Mouse (Mus musculus): ENCODE results near the gene Tor1aip1.

The Tor1aip1 gene

DNA sequence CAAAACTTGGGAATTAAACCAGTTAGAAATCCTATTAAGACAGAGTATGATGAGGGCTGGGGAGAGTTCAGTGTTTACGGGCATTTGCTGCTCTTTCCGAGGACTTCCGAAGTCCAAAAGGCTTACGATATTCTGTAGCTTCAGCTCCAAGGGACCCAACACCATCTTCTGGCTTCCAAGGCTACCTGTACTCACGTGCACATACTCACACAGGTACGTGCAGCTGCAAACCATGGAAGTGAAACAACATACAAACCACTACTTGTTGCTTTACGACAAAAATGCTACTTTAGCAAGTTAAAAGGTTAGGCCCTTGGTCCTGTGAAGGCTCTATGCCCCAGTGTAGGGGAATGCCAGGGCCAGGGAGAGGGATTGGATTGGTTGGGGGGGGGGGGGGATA lies 2.4 kb downstream of the Tor1aip1 start:
- in situ Hi-C loops (cut with MboI; ENCODE audit: low sequenced_read_pairs), result no loop called here

DNA sequence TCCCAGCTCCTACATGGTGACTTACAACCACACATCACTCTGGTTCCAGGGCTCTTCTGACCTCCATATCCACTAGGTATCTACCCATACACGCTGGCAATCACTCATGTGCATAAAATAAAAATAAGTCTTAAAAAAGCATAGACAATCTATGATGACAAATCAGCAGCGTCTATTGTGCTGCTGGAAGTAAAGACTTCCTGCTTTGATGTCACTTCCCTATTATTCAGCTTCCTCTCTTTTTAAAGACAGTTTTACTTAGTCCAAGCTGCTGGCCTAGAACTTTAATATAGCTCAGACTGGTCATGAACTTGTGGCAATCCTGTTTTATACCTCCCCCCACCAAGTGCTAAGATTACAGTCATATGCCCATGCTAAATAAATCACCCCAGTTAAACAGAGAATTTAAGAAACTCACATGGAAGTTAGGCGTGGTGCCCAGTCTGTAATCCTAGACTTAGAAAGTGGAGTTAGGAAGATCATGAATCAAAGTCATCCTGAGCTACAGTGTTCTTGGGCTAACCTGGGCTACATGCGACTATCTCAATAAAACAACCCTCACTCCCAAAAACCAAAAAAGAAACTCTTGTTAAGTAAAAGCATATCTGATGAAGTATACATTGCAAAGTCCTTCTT lies 7.8 kb downstream of the Tor1aip1 start:
- in situ Hi-C loops (cut with MboI; ENCODE audit: low sequenced_read_pairs), result no loop called here

GRCm38 (mm10) chr1:156027849-156028248 lies 8.4 kb downstream of the Tor1aip1 start:
- in situ Hi-C loops (cut with MboI; ENCODE audit: low sequenced_read_pairs), result no loop called here

DNA sequence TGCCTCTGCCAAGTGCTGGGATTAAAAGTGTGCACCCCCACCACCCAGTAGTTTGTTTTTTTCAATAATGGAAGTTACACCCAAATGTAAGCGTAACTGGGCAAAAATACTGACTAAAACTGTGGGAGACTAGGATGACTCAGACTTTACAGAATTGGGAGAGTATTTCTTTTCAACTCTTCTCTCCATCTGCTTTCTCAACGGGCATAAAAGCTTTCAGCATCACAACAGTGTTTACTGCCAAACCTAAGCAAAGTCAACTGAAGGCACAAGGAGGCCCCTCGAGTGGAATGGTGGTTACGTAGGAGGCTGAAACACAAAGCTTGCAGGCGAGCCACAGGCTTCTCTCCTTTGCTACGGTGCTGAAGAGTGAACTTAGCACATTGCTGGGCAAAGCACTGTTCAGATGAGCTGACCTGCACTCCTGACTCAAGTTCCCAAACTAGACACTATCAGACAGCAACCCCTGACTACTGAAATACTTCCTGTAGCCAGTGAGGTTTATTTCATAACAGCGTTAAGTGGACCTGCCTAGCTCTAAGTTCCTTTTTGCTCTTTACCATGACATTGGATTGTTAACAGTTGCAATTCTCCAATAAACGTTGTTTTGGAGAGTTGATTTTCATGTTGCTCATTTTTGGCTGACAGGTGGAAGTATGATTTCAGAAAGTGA lies 11.3 kb downstream of the Tor1aip1 start:
- in situ Hi-C loops (cut with MboI; ENCODE audit: low sequenced_read_pairs), result no loop called here

DNA sequence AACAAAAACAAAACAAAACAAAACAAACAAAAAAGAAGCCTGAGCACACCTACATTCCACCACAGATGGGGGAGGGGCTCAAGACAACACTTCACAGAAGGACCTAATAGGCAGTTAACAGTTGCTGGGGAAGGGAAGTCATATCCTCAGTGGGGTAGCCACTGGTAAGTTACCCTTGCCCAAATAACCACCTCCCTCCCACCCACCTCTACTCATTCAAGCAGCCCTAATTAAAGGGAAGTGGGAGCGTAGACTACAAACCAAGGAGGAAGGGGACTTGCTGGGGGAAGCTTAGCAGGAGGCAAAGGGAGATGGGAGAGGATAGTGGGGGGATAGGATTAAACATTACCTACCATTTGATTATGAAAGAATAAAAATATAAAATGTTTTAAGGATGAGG lies 15.9 kb downstream of the Tor1aip1 start:
- in situ Hi-C loops (cut with MboI; ENCODE audit: low sequenced_read_pairs), result no loop called here

GRCm38 (mm10) chr1:156019800-156020199 lies 16.5 kb downstream of the Tor1aip1 start:
- in situ Hi-C loops (cut with MboI; ENCODE audit: low sequenced_read_pairs), result no loop called here

DNA sequence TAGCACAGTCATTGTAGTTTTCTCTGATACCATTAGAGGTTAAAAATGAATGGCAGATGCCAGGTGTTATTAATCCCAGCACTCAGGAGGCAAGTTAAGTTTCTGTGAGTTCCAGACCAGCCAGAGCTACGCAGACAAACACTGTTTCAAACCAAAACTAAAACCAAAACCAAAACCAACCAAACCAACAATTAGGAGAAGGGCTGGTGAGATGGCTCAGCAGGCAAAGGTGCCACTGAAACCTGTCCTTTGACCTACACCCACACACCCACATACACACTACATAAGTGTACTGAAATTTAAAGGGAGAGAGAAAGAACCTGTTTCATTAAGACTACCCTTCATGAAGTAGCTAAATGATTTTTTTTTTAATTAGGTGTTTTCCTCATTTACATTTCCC lies 27.3 kb downstream of the Tor1aip1 start:
- in situ Hi-C loops (cut with MboI; ENCODE audit: low sequenced_read_pairs), result no loop called here

- in situ Hi-C loops (cut with MboI; ENCODE audit: low sequenced_read_pairs), result no loop called here
Observed at GRCm38 (mm10) chr1:156005906-156006305, 30.4 kb downstream of the Tor1aip1 start.

- in situ Hi-C loops (cut with MboI; ENCODE audit: low sequenced_read_pairs), result no loop called here
Observed at GRCm38 (mm10) chr1:156003201-156003935, 32.9 kb downstream of the Tor1aip1 start.

GRCm38 (mm10) chr1:156002366-156002765 lies 33.9 kb downstream of the Tor1aip1 start:
- in situ Hi-C loops (cut with MboI; ENCODE audit: low sequenced_read_pairs), result no loop called here

GRCm38 (mm10) chr1:155995612-155996011 lies 40.7 kb downstream of the Tor1aip1 start:
- in situ Hi-C loops (cut with MboI; ENCODE audit: low sequenced_read_pairs), result no loop called here

- in situ Hi-C loops (cut with MboI; ENCODE audit: low sequenced_read_pairs), result no loop called here
Observed at GRCm38 (mm10) chr1:155994524-155994923, 41.8 kb downstream of the Tor1aip1 start.

DNA sequence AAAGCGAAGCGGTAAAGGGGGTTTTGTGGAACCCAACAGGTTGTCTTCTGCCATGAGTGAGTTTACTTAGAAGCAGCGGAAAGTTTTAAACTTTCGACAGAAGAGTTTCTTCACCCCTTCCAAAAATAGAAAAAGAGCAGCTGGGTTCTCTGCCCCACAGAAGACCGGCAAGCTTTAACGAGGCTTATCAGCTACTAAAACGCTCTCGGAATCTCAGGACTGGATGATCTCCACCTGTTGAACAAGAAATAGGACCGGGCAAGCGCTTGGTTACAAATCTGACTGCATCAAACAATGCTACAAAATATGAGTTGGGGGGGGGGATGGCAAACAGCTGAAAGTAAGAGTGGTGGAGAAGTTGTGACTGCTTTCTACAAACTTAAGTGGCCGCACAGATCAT lies 45.9 kb downstream of the Tor1aip1 start:
- in situ Hi-C loops (cut with MboI; ENCODE audit: low sequenced_read_pairs), result no loop called here

- in situ Hi-C loops (cut with MboI; ENCODE audit: low sequenced_read_pairs), result no loop called here
Observed at GRCm38 (mm10) chr1:155989387-155989786, 46.9 kb downstream of the Tor1aip1 start.

GRCm38 (mm10) chr1:155987625-155988024 lies 48.7 kb downstream of the Tor1aip1 start:
- in situ Hi-C loops (cut with MboI; ENCODE audit: low sequenced_read_pairs), result no loop called here

DNA sequence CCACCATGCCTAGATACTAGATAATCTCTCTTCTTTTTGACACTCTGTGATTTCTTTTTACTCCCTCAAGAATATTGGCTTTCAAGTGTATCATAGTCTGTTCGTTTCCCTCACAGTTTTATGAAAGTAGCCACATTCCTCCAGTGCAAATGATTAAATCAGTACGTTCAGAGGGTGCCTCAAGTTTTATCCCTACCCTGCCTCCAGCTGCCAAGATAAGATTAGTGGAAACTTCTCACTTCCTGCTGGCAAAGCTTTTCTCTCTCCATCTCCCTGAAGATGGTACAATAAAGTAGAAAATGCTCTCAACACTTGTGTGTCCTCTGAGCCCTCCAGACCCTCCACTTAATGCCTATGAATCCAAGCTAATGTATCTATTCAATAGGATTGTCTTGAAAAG lies 61.3 kb downstream of the Tor1aip1 start:
- in situ Hi-C loops (cut with MboI; ENCODE audit: low sequenced_read_pairs), result no loop called here

DNA sequence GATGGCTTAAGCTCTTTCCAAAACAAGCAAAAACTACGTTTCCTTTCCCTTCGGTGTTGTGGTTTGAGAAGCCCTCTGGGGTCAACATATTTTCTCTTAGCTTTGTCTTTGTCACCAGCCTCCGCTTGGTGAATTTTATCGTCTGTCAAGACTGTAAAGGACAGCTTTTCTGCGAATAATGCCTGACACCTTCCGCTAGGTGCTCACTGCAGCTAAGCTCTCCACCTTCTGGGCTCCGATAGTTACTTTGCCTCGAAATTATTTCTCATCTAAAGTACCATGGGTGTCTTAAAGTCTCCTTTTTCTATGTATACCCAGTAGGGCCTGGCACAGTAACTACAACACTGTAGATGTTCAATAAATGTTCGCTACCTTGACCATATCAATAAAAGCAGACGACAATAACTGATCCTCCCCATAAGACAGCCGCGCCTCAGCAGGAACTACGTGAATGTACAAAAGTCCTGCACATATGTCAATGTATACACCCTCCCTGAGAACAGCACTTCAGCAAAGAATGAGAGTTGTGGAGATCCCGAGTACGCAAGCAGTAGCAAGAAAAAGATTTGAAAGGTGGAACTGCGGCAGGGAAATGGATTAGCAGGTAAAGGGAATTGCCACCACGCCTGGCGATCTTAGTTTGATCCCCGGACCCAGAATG lies 62.4 kb downstream of the Tor1aip1 start:
- in situ Hi-C loops (cut with MboI; ENCODE audit: low sequenced_read_pairs), result no loop called here

- in situ Hi-C loops (cut with MboI; ENCODE audit: low sequenced_read_pairs), result no loop called here
Observed at GRCm38 (mm10) chr1:155973068-155973718, 63.1 kb downstream of the Tor1aip1 start, which contains the start of gene Cep350. Cep350 (minus strand) TSS chr1:155973255.

- in situ Hi-C loops (cut with MboI; ENCODE audit: low sequenced_read_pairs), result no loop called here
Observed at GRCm38 (mm10) chr1:155972146-155973067, 63.9 kb downstream of the Tor1aip1 start.

Measured in CH12F3 (cell line).